Comparison of ENCODE assay signal across 18 mouse cellular contexts in genomic region chr2:80599850-80600249, GRCm38 (mm10). TPM values are rescaled to one million over a fixed set of nuclear protein-coding genes. Genes with fewer than 3 reads are reported as not detected.
A peak's percentile ranks its signal among the peaks of the same experiment; 100 is the strongest.
DNase-seq lines count a peak whose midpoint lies in the region; ATAC-seq and TF ChIP-seq lines count a peak whose summit lies in the region.
"Had no signal": no experiment of that assay in that cellular context is flagged by ENCODE, and none has a peak within 500 bp of the region (broad histone marks: within the 10 kb centered on the region; RNA-seq: fewer than 3 reads in every experiment).

No protein-coding gene starts in this region.

- intact Hi-C loops in left cerebral cortex, adult 2 months (cut with DNase I) = no loop called here
- intact Hi-C loops in left cerebral cortex, postnatal 10 days (cut with DNase I) = no loop called here

- H3K4me2 ChIP-seq in midbrain, embryonic 14.5 days (ENCODE audit: low read length) = no peak overlapping the region
- H3K4me2 ChIP-seq: embryonic facial prominence, embryonic 12.5 days; forebrain, embryonic 13.5 days; forebrain, embryonic 15.5 days had no signal

- no peaks in the 10 kb centered on the region for H3K36me3 ChIP-seq in midbrain, embryonic 14.5 days (ENCODE audit: control insufficient read depth, insufficient read depth, low read length)
- H3K36me3 ChIP-seq: embryonic facial prominence, embryonic 10.5 days; embryonic facial prominence, embryonic 12.5 days; forebrain, embryonic 15.5 days had no signal

- H3K4me1 ChIP-seq in midbrain, embryonic 14.5 days (ENCODE audit: control insufficient read depth, insufficient read depth, low read length) = no peaks in the 10 kb centered on the region
- H3K4me1 ChIP-seq: embryonic facial prominence, embryonic 10.5 days; embryonic facial prominence, embryonic 12.5 days; forebrain, embryonic 13.5 days; forebrain, embryonic 15.5 days had no signal

- peak in 1 of 2 experiments; percentile 50 for DNase-seq in layer of hippocampus, adult 2 months (ENCODE audit: low spot score in 2 of 2)
- DNase-seq in layer of hippocampus, adult 8-10 months (ENCODE audit: low spot score in 2 of 2) = no peak
- DNase-seq in left cerebral cortex, adult 2 months (ENCODE audit: extremely low spot score in 1 of 2, low spot score in 2 of 2) = no peak
- DNase-seq in left cerebral cortex, postnatal 10 days (ENCODE audit: extremely low spot score in 1 of 2, low spot score in 2 of 2) = no peak
- DNase-seq in midbrain, embryonic 14.5 days = no peak
- DNase-seq: adrenal gland, adult 2 months; adrenal gland, postnatal 10 days; adrenal gland, postnatal 25 days; cerebellum, adult 11-12 months; cerebellum, adult 2 months; cerebellum, adult 9-10 months; cerebellum, postnatal 10 days; cerebellum, postnatal 25 days; forebrain, postnatal 0 days had no signal

- H3K9ac ChIP-seq in midbrain, embryonic 14.5 days (replicated peaks; ENCODE audit: low read length) = no peak overlapping the region
- H3K9ac ChIP-seq: embryonic facial prominence, embryonic 12.5 days; forebrain, embryonic 13.5 days; forebrain, embryonic 15.5 days; forebrain, postnatal 0 days had no signal

- TF ChIP-seq CTCF in layer of hippocampus, adult 2 months (conservative IDR thresholded peaks at IDR 0.05) = no peak
- TF ChIP-seq CTCF in left cerebral cortex, adult 2 months (IDR thresholded peaks at IDR 0.05) = no peak

- H3K27ac ChIP-seq in layer of hippocampus, adult 2 months = peak overlapping the region; percentile 91
- peak overlapping the region; percentile 40 for H3K27ac ChIP-seq in left cerebral cortex, adult 2 months
- no peak overlapping the region for H3K27ac ChIP-seq in midbrain, embryonic 14.5 days (replicated peaks; ENCODE audit: low read depth, low read length)
- H3K27ac ChIP-seq: embryonic facial prominence, embryonic 10.5 days; embryonic facial prominence, embryonic 12.5 days; forebrain, embryonic 13.5 days; forebrain, embryonic 15.5 days had no signal

- no peak for ATAC-seq in midbrain, embryonic 14.5 days (ENCODE audit: low FRiP score, low TSS enrichment)
- ATAC-seq: forebrain, embryonic 13.5 days; forebrain, embryonic 15.5 days; forebrain, postnatal 0 days had no signal

- H3K4me3 ChIP-seq in layer of hippocampus, adult 2 months = no peak overlapping the region
- H3K4me3 ChIP-seq in left cerebral cortex, adult 2 months = no peak overlapping the region
- H3K4me3 ChIP-seq in midbrain, embryonic 14.5 days (replicated peaks; ENCODE audit: low read depth, low read length) = no peak overlapping the region
- H3K4me3 ChIP-seq: embryonic facial prominence, embryonic 10.5 days; embryonic facial prominence, embryonic 12.5 days; forebrain, embryonic 13.5 days; forebrain, embryonic 15.5 days had no signal

- 88% methylated on average over 3 of the region's 3 CpGs for WGBS in midbrain, embryonic 14.5 days

- no peaks in the 10 kb centered on the region for H3K27me3 ChIP-seq in midbrain, embryonic 14.5 days (ENCODE audit: control insufficient read depth, insufficient read depth, low read length)
- H3K27me3 ChIP-seq: embryonic facial prominence, embryonic 12.5 days; forebrain, embryonic 13.5 days; forebrain, embryonic 15.5 days had no signal

- no peaks in the 10 kb centered on the region for H3K9me3 ChIP-seq in midbrain, embryonic 14.5 days (ENCODE audit: control insufficient read depth, low read length)
- H3K9me3 ChIP-seq: embryonic facial prominence, embryonic 10.5 days; embryonic facial prominence, embryonic 12.5 days; forebrain, embryonic 13.5 days; forebrain, embryonic 15.5 days had no signal

RNA-seq across cellular contexts. Expression of gene Dusp19, which starts 17.0 kb away (rescaled TPM):
- total RNA-seq in layer of hippocampus, adult 2 months (2021) = 10 to 100 TPM; 27.9 to 28.4 TPM
- 10 to 100 TPM; 23.2 to 30.7 (median 26.7) TPM for total RNA-seq in layer of hippocampus, adult 8-10 months (2022)
- 10 to 100 TPM; 22.3 to 25.9 TPM for total RNA-seq in left cerebral cortex, adult 2 months (2021)
- 10 to 100 TPM; 17.5 to 20.0 TPM for total RNA-seq in left cerebral cortex, postnatal 10 days (2021)
- 17.5 and 20.0 TPM in 2 replicates for polyA plus RNA-seq in midbrain, embryonic 14.5 days (2014; fragmentation: Nextera tagmentation; extraction: Ambion mirVana)

RNA-seq across cellular contexts. Expression of gene Nup35, which starts 17.2 kb away (rescaled TPM):
- 10 to 100 TPM; 16.5 to 18.8 TPM for total RNA-seq in layer of hippocampus, adult 2 months (2021)
- 10 to 100 TPM; 15.0 to 22.8 (median 19.2) TPM for total RNA-seq in layer of hippocampus, adult 8-10 months (2022)
- 10 to 100 TPM; 15.2 to 15.7 TPM for total RNA-seq in left cerebral cortex, adult 2 months (2021)
- total RNA-seq in left cerebral cortex, postnatal 10 days (2021) = 10 to 100 TPM; 19.5 to 20.0 TPM
- 60.2 and 61.6 TPM in 2 replicates for polyA plus RNA-seq in midbrain, embryonic 14.5 days (2014; fragmentation: Nextera tagmentation; extraction: Ambion mirVana)

RNA-seq across cellular contexts. Expression of gene Nckap1, which starts 18.7 kb away (rescaled TPM):
- 100 to 1,000 TPM; 541 to 558 TPM for total RNA-seq in layer of hippocampus, adult 2 months (2021)
- total RNA-seq in layer of hippocampus, adult 8-10 months (2022) = 100 to 1,000 TPM; 456 to 567 (median 512) TPM
- 100 to 1,000 TPM; 390 to 416 TPM for total RNA-seq in left cerebral cortex, adult 2 months (2021)
- total RNA-seq in left cerebral cortex, postnatal 10 days (2021) = 100 to 1,000 TPM; 331 to 338 TPM
- 82.3 and 94.7 TPM in 2 replicates for polyA plus RNA-seq in midbrain, embryonic 14.5 days (2014; fragmentation: Nextera tagmentation; extraction: Ambion mirVana)
